Mouse (Mus musculus): ENCODE data around the gene Gm45233. TPM values are rescaled to one million over a fixed set of nuclear protein-coding genes. Genes with fewer than 3 reads are reported as not detected.

The Gm45233 gene
- polyA plus RNA-seq, 1 experiment, result not detected

- TF ChIP-seq GATA1 (IDR thresholded peaks at IDR 0.05; ENCODE audit: low read length), result no peak
Observed at GRCm38 (mm10) chr7:43441071-43441470, 2.9 kb upstream of the Gm45233 start.

GRCm38 (mm10) chr7:43442684-43443083 is 1.2 kb upstream of the Gm45233 start:
- TF ChIP-seq GATA1 (IDR thresholded peaks at IDR 0.05; ENCODE audit: low read length), result no peak

GRCm38 (mm10) chr7:43443126-43443916 is 607 bp upstream of the Gm45233 start:
- TF ChIP-seq GATA1 (IDR thresholded peaks at IDR 0.05; ENCODE audit: low read length), result no peak

- TF ChIP-seq GATA1 (IDR thresholded peaks at IDR 0.05; ENCODE audit: low read length), result no peak
Observed at GRCm38 (mm10) chr7:43447801-43448200, 3.9 kb downstream of the Gm45233 start.

DNA sequence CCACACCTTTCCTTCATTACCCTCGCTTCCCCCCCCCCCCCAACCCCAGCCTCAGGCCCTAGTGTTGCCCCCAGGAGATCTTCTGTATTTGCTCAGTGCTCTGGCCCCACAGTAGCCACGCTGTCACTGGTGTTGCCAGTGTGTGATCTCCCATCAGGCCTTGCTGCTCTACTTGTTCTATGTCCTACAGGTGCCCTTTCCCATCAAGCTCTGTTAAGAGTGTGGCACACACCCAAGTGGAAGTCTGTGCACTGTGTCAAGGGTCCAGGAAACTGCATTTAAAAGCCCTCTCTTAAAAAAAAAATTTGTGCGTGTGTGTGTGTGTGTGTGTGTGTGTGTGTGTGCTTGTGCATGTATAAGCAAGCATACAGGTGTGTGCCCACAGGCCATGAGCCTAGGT is 4.3 kb downstream of the Gm45233 start:
- TF ChIP-seq GATA1 (IDR thresholded peaks at IDR 0.05; ENCODE audit: low read length), result no peak

DNA sequence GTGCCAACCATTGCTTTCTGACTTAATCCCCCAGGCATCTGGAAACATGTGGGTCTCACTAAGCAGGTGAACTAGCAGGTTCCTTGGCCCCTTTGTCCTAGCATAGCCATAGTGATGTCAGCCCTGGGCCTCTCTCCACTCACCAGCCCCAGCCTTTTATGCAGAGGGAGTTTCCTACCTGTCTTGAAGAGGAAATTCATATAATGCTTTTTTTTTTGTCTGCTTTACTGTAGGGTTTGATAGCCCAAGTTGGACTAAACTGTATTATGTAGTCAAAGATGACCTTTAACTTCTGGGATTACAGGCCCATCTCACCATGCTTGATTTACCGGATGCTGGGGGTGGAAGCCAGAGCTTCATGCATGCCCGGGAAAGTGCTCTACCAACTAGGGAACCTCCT is 5.9 kb downstream of the Gm45233 start:
- TF ChIP-seq GATA1 (IDR thresholded peaks at IDR 0.05; ENCODE audit: low read length), result no peak

DNA sequence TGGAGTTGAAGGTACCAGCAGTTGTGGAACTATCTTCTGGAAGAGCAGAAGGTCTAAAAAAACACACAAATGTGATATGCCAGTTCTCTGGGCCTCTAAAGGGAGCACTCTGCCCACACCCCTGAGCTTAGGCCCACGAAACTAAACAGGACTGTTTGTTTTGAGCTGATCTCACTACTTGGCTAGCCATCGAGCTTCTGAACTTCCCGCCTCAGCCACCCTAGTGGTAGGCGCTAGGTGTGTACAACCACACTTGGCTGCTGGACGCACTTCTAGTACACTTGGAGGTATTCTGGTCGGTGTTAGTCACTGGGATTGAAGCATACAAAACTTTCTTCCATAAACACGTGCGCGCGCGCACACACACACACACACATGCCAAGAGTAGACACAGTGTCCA is 7.8 kb downstream of the Gm45233 start:
- no peak for TF ChIP-seq GATA1 (IDR thresholded peaks at IDR 0.05; ENCODE audit: low read length)

GRCm38 (mm10) chr7:43452609-43453008 is 8.7 kb downstream of the Gm45233 start:
- no peak for TF ChIP-seq GATA1 (IDR thresholded peaks at IDR 0.05; ENCODE audit: low read length)

GRCm38 (mm10) chr7:43453599-43454355 is 9.8 kb downstream of the Gm45233 start:
- TF ChIP-seq GATA1 (IDR thresholded peaks at IDR 0.05; ENCODE audit: low read length), result no peak

DNA sequence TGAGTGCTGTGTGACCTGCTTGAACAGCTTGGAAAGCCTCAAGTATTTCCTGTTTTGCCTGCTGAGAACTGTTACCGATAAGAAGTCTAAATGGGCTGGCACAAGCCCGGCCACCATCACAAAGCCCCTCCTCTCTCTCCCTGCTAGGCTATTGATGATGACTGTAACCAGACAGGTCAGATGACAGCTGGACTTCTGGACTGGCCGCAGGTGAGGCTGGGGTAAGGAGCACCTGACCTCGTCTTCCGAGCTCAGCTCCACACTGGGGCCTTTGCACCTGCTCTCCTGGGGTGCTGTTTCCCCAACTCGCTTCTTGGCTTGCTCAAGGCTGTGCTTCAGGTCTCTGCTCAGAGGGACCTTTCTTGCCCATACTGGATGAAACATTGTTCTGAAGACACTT is 10.4 kb downstream of the Gm45233 start:
- no peak for TF ChIP-seq GATA1 (IDR thresholded peaks at IDR 0.05; ENCODE audit: low read length)

- no peak for TF ChIP-seq GATA1 (IDR thresholded peaks at IDR 0.05; ENCODE audit: low read length)
Observed at GRCm38 (mm10) chr7:43462851-43463250, 18.9 kb downstream of the Gm45233 start, which contains the start of gene Vsig10l. Gene Vsig10l, plus strand, starts transcription at chr7:43463151.

GRCm38 (mm10) chr7:43463976-43464375 is 20.0 kb downstream of the Gm45233 start:
- no peak for TF ChIP-seq GATA1 (IDR thresholded peaks at IDR 0.05; ENCODE audit: low read length)

GRCm38 (mm10) chr7:43464864-43465343 is 21.0 kb downstream of the Gm45233 start:
- TF ChIP-seq GATA1 (IDR thresholded peaks at IDR 0.05; ENCODE audit: low read length), result no peak

GRCm38 (mm10) chr7:43465344-43466098 is 21.6 kb downstream of the Gm45233 start:
- TF ChIP-seq GATA1 (IDR thresholded peaks at IDR 0.05; ENCODE audit: low read length), result no peak

GRCm38 (mm10) chr7:43466099-43466694 is 22.3 kb downstream of the Gm45233 start:
- TF ChIP-seq GATA1 (IDR thresholded peaks at IDR 0.05; ENCODE audit: low read length), result no peak

Measured in G1E-ER4 (cell line).